Mouse (Mus musculus) forebrain, embryonic 16.5 days (tissue): ENCODE measurements around the gene Elovl7. TPM values are rescaled to one million over a fixed set of nuclear protein-coding genes. Genes with fewer than 3 reads are reported as not detected.

Source experiments
- ATAC-seq: fragments of 200-750 bp; cut with Nextera tagmentation; 2 replicates; pipeline ENCODE4 v1.8.0; 2017; ENCODE audit warnings: mild to moderate bottlenecking, moderate library complexity
- H3K27ac ChIP-seq: fragments of 300-500 bp; sonication (generic); 2 replicates; pipeline ENCODE4 v1.5.1; 2014; ENCODE audit warnings: low read length, control low read depth
- H3K27me3 ChIP-seq: fragments of 300-500 bp; sonication (generic); replicated peaks from 2 replicates; pipeline ENCODE4 v1.6.1; 2014; ENCODE audit warnings: low read length; ENCODE audit not compliant: control insufficient read depth, insufficient read depth
- H3K36me3 ChIP-seq: fragments of 300-500 bp; sonication (generic); 2 replicates; pipeline ENCODE4 v1.6.1; 2014; ENCODE audit not compliant: control insufficient read depth, insufficient read depth
- H3K4me1 ChIP-seq: fragments of 300-500 bp; sonication (generic); replicated peaks from 2 replicates; pipeline ENCODE4 v1.6.1; 2014; ENCODE audit warnings: low read length; ENCODE audit not compliant: control insufficient read depth, insufficient read depth
- H3K4me2 ChIP-seq: fragments of 300-500 bp; sonication (generic); 2 replicates; pipeline ENCODE4 v1.6.1; 2014; ENCODE audit warnings: mild to moderate bottlenecking, low read length, control low read depth
- H3K4me3 ChIP-seq: fragments of 300-500 bp; sonication (generic); replicated peaks from 2 replicates; pipeline ENCODE4 v1.5.1; 2014; ENCODE audit warnings: mild to moderate bottlenecking, low read length, control low read depth
- H3K9ac ChIP-seq: fragments of 300-500 bp; sonication (generic); replicated peaks from 2 replicates; pipeline ENCODE4 v1.6.1; 2014; ENCODE audit warnings: low read depth, low read length, control low read depth
- H3K9me3 ChIP-seq: fragments of 300-500 bp; sonication (generic); 2 replicates; pipeline ENCODE4 v1.6.1; 2016; ENCODE audit warnings: low read length; ENCODE audit not compliant: control insufficient read depth
- WGBS: fragments of 180-500 bp; shearing (Covaris S2); extraction: QIAGEN DNeasy Blood & Tissue Kit; methylation state at CpG from one replicate; pipeline ENCODE4 v1.1.7; 2014; 5-methylcytosine and 5-hydroxymethylcytosine counted together
- polyA plus RNA-seq: library from polyadenylated mRNA; unstranded; fragments of >200 nt; fragmentation: Nextera tagmentation; extraction: Ambion mirVana; gene quantifications from 2 replicates; pipeline ENCODE4 v1.2.1, GENCODE M21; 2015

Elovl7 gene
- polyA plus RNA-seq, 1 experiment from 2014 or later: 1.8 TPM

GRCm38 (mm10) chr13:108265394-108265793 lies 51.2 kb downstream of the Elovl7 start:
- Histone ChIP-seq H3K27me3 (no peaks in the 10 kb centered on the region), H3K4me3 (no peak overlapping the region), H3K9me3 (no peaks in the 10 kb centered on the region), H3K4me2 (no peak overlapping the region), H3K27ac (no peak overlapping the region), H3K9ac (no peak overlapping the region), H3K36me3 (no peaks in the 10 kb centered on the region), H3K4me1 (no peaks in the 10 kb centered on the region)
- 92% methylated on average over 4 of the region's 4 CpGs for WGBS
- ATAC-seq: no peak

GRCm38 (mm10) chr13:108267841-108268634 lies 53.8 kb downstream of the Elovl7 start:
- Histone ChIP-seq H3K9me3 (no peaks in the 10 kb centered on the region), H3K4me1 (no peaks in the 10 kb centered on the region), H3K36me3 (no peaks in the 10 kb centered on the region), H3K4me3 (no peak overlapping the region), H3K4me2 (no peak overlapping the region), H3K9ac (no peak overlapping the region), H3K27me3 (no peaks in the 10 kb centered on the region; the same call in 1 of the 2 replicates), H3K27ac (no peak overlapping the region)
- no peak for ATAC-seq
- 91% methylated on average over 9 of the region's 9 CpGs for WGBS

GRCm38 (mm10) chr13:108271458-108272148 lies 57.4 kb downstream of the Elovl7 start:
- H3K4me3 ChIP-seq: no peak overlapping the region
- no peak overlapping the region for H3K9ac ChIP-seq
- H3K4me1 ChIP-seq: no peaks in the 10 kb centered on the region; the same call in 1 of the 2 replicates
- H3K36me3 ChIP-seq: no peaks in the 10 kb centered on the region
- H3K27me3 ChIP-seq: no peaks in the 10 kb centered on the region; the same call in 1 of the 2 replicates
- ATAC-seq: no peak
- no peak overlapping the region for H3K4me2 ChIP-seq
- H3K27ac ChIP-seq: no peak overlapping the region
- H3K9me3 ChIP-seq: no peaks in the 10 kb centered on the region
- 78% methylated on average over 7 of the region's 7 CpGs for WGBS

- 84% methylated on average over 8 of the region's 8 CpGs for WGBS
These were observed 58.1 kb downstream of the Elovl7 start for GRCm38 (mm10) chr13:108272332-108272731.

GRCm38 (mm10) chr13:108273034-108273433 lies 58.8 kb downstream of the Elovl7 start:
- Histone ChIP-seq H3K27me3 (no peaks in the 10 kb centered on the region; the same call in 1 of the 2 replicates), H3K9me3 (no peaks in the 10 kb centered on the region), H3K9ac (no peak overlapping the region), H3K4me3 (no peak overlapping the region), H3K4me2 (no peak overlapping the region), H3K36me3 (no peaks in the 10 kb centered on the region), H3K4me1 (no peaks in the 10 kb centered on the region; the same call in 1 of the 2 replicates), H3K27ac (no peak overlapping the region)
- ATAC-seq: peak; percentile 23; the same call in 1 of the 2 replicates
- 48% methylated on average over 15 of the region's 15 CpGs for WGBS

More at GRCm38 (mm10) chr13:108272332-108272731, 58.1 kb downstream of the Elovl7 start:
- ATAC-seq: no peak
- no peak overlapping the region for H3K4me3 ChIP-seq
- no peaks in the 10 kb centered on the region for H3K9me3 ChIP-seq
- no peak overlapping the region for H3K9ac ChIP-seq
- no peaks in the 10 kb centered on the region for H3K36me3 ChIP-seq
- no peaks in the 10 kb centered on the region; the same call in 1 of the 2 replicates for H3K27me3 ChIP-seq
- no peak overlapping the region for H3K4me2 ChIP-seq
- H3K27ac ChIP-seq: no peak overlapping the region
- no peaks in the 10 kb centered on the region; the same call in 1 of the 2 replicates for H3K4me1 ChIP-seq

GRCm38 (mm10) chr13:108273456-108273855 lies 59.3 kb downstream of the Elovl7 start:
- Histone ChIP-seq H3K4me1 (no peaks in the 10 kb centered on the region; the same call in 1 of the 2 replicates), H3K27me3 (no peaks in the 10 kb centered on the region; the same call in 1 of the 2 replicates), H3K27ac (no peak overlapping the region), H3K9me3 (no peaks in the 10 kb centered on the region), H3K9ac (no peak overlapping the region), H3K4me3 (no peak overlapping the region), H3K4me2 (no peak overlapping the region), H3K36me3 (no peaks in the 10 kb centered on the region)
- 43% methylated on average over 5 of the region's 5 CpGs for WGBS
- peak; percentile 49 for ATAC-seq

GRCm38 (mm10) chr13:108276561-108276960 lies 62.4 kb downstream of the Elovl7 start:
- no peaks in the 10 kb centered on the region for H3K9me3 ChIP-seq
- H3K4me2 ChIP-seq: no peak overlapping the region
- WGBS: 67% methylated on average over 1 of the region's 1 CpGs
- no peak overlapping the region for H3K4me3 ChIP-seq
- no peak overlapping the region for H3K9ac ChIP-seq
- no peaks in the 10 kb centered on the region for H3K36me3 ChIP-seq
- no peaks in the 10 kb centered on the region; the same call in 1 of the 2 replicates for H3K27me3 ChIP-seq
- H3K4me1 ChIP-seq: no peaks in the 10 kb centered on the region; the same call in 1 of the 2 replicates
- ATAC-seq: no peak
- H3K27ac ChIP-seq: no peak overlapping the region

- Histone ChIP-seq H3K9me3 (no peaks in the 10 kb centered on the region), H3K4me2 (no peak overlapping the region), H3K9ac (no peak overlapping the region), H3K27ac (no peak overlapping the region), H3K27me3 (no peaks in the 10 kb centered on the region; the same call in 1 of the 2 replicates), H3K4me1 (no peaks in the 10 kb centered on the region; the same call in 1 of the 2 replicates), H3K36me3 (no peaks in the 10 kb centered on the region), H3K4me3 (no peak overlapping the region)
- no peak for ATAC-seq
- 66% methylated on average over 7 of the region's 7 CpGs for WGBS
These were observed 63.1 kb downstream of the Elovl7 start for GRCm38 (mm10) chr13:108277320-108277719.

GRCm38 (mm10) chr13:108278592-108278991 lies 64.4 kb downstream of the Elovl7 start:
- Histone ChIP-seq H3K4me2 (no peak overlapping the region), H3K9me3 (no peaks in the 10 kb centered on the region), H3K4me1 (no peaks in the 10 kb centered on the region), H3K36me3 (no peaks in the 10 kb centered on the region), H3K9ac (no peak overlapping the region), H3K4me3 (no peak overlapping the region), H3K27ac (no peak overlapping the region), H3K27me3 (no peaks in the 10 kb centered on the region)
- peak; percentile 57; the same call in 1 of the 2 replicates for ATAC-seq
- 62% methylated on average over 6 of the region's 6 CpGs for WGBS
